Mouse (Mus musculus): ENCODE results near the gene Adam15. TPM values are rescaled to one million over a fixed set of nuclear protein-coding genes. Genes with fewer than 3 reads are reported as not detected.

Gene Adam15
- polyA plus RNA-seq, 2 experiments = 45.9 to 80.4 TPM

DNA sequence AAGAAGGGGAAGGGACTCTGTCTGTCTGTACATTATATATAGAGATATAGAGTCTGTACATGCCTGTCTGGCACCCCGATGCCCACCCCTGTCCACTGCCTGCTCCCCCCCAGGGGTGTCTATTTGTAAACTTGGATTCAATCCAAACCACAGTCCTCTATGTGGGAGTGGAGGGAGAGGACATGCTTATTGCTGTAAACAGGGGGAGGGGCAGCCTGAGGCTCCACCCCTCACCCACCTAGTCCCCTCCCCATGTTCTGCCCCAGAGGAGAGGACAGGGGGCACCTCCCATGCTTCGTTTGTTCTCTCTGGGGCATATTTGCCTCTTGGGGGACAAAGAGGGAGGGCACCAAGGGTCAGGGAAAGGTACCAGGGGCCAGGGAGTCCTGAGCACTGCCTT is 35.0 kb downstream of the Adam15 start:
- H3K4me1 ChIP-seq (ENCODE audit: control insufficient read depth, insufficient read depth, low read length) = peaks cover 32% of the 10 kb centered on the region
- peaks cover 6% of the 10 kb centered on the region; the same call in 1 of the 2 replicates for H3K36me3 ChIP-seq (ENCODE audit: control insufficient read depth, insufficient read depth, low read length)
- H3K4me2 ChIP-seq (replicated peaks; ENCODE audit: low read depth, low read length, severe bottlenecking) = peak overlapping the region; percentile 45; the same call in 1 of the 2 replicates
- peaks cover 10% of the 10 kb centered on the region for H3K27me3 ChIP-seq (ENCODE audit: control insufficient read depth, insufficient read depth, low read length)
- 0 out of 2 replicates have a peak overlapping the region, but pooled peaks have one; percentile 32 for H3K9ac ChIP-seq (ENCODE audit: low read depth, low read length, severe bottlenecking)
- ATAC-seq (ENCODE audit: low FRiP score, low read depth) (no peak), DNase-seq (ENCODE audit: low spot score) (no peak)
- WGBS = 46% methylated on average over 2 of the region's 2 CpGs
- no peak overlapping the region for H3K4me3 ChIP-seq (replicated peaks; ENCODE audit: low read length)
- no peaks in the 10 kb centered on the region for H3K9me3 ChIP-seq (ENCODE audit: control insufficient read depth, low read length)
- H3K27ac ChIP-seq (replicated peaks; ENCODE audit: low read depth, low read length) = no peak overlapping the region
- TF ChIP-seq POLR2A (IDR thresholded peaks at IDR 0.05; ENCODE audit: borderline replicate concordance, extremely low read depth, insufficient read depth, insufficient read length) = no peak

GRCm38 (mm10) chr3:89314340-89314739 is 35.5 kb downstream of the Adam15 start:
- H3K9ac ChIP-seq (ENCODE audit: low read depth, low read length, severe bottlenecking) = no peak overlapping the region
- H3K36me3 ChIP-seq (ENCODE audit: control insufficient read depth, insufficient read depth, low read length) = peaks cover 6% of the 10 kb centered on the region; the same call in 1 of the 2 replicates
- DNase-seq (ENCODE audit: low spot score) (no peak), ATAC-seq (ENCODE audit: low FRiP score, low read depth) (no peak)
- WGBS = 75% methylated on average over 5 of the region's 5 CpGs
- peaks cover 10% of the 10 kb centered on the region for H3K27me3 ChIP-seq (ENCODE audit: control insufficient read depth, insufficient read depth, low read length)
- H3K27ac ChIP-seq (replicated peaks; ENCODE audit: low read depth, low read length) = no peak overlapping the region
- TF ChIP-seq POLR2A (IDR thresholded peaks at IDR 0.05; ENCODE audit: borderline replicate concordance, extremely low read depth, insufficient read depth, insufficient read length) = no peak
- peaks cover 29% of the 10 kb centered on the region for H3K4me1 ChIP-seq (ENCODE audit: control insufficient read depth, insufficient read depth, low read length)
- no peaks in the 10 kb centered on the region for H3K9me3 ChIP-seq (ENCODE audit: control insufficient read depth, low read length)
- no peak overlapping the region for H3K4me3 ChIP-seq (replicated peaks; ENCODE audit: low read length)
- no peak overlapping the region for H3K4me2 ChIP-seq (replicated peaks; ENCODE audit: low read depth, low read length, severe bottlenecking)

DNA sequence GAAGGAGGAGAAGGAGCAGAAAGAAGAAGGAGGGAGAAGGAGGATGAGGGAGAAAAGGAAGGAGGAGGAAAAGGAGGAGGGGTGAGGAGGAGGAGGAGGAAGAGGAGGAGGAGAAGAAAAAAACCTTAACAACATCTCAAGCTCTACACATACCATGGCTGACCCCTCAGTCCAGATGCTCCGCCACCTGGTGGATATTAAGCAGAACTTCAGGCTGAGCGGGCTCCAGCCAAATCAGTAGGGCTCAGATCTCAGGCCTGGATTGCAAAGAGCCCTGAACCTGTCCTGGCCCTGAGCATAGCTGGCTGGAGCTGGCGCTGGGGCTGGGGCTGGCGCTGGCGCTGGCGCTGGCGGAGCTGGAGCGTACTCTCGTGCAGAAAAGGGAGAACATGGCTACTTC is 41.7 kb downstream of the Adam15 start:
- H3K27me3 ChIP-seq (ENCODE audit: control insufficient read depth, insufficient read depth, low read length) = no peaks in the 10 kb centered on the region
- no peak overlapping the region for H3K9ac ChIP-seq (ENCODE audit: low read depth, low read length, severe bottlenecking)
- H3K36me3 ChIP-seq (ENCODE audit: control insufficient read depth, insufficient read depth, low read length) = no peaks in the 10 kb centered on the region
- H3K4me2 ChIP-seq (replicated peaks; ENCODE audit: low read depth, low read length, severe bottlenecking) = no peak overlapping the region
- no peak overlapping the region for H3K4me3 ChIP-seq (replicated peaks; ENCODE audit: low read length)
- peak; percentile 78 for ATAC-seq (ENCODE audit: low FRiP score, low read depth)
- H3K27ac ChIP-seq (replicated peaks; ENCODE audit: low read depth, low read length) = no peak overlapping the region
- H3K9me3 ChIP-seq (ENCODE audit: control insufficient read depth, low read length) = no peaks in the 10 kb centered on the region
- peak; percentile 76 for DNase-seq (ENCODE audit: low spot score)
- peaks cover 5% of the 10 kb centered on the region; the same call in 1 of the 2 replicates for H3K4me1 ChIP-seq (ENCODE audit: control insufficient read depth, insufficient read depth, low read length)
- 9% methylated on average over 9 of the region's 9 CpGs for WGBS
- TF ChIP-seq POLR2A (IDR thresholded peaks at IDR 0.05; ENCODE audit: borderline replicate concordance, extremely low read depth, insufficient read depth, insufficient read length) = no peak

DNA sequence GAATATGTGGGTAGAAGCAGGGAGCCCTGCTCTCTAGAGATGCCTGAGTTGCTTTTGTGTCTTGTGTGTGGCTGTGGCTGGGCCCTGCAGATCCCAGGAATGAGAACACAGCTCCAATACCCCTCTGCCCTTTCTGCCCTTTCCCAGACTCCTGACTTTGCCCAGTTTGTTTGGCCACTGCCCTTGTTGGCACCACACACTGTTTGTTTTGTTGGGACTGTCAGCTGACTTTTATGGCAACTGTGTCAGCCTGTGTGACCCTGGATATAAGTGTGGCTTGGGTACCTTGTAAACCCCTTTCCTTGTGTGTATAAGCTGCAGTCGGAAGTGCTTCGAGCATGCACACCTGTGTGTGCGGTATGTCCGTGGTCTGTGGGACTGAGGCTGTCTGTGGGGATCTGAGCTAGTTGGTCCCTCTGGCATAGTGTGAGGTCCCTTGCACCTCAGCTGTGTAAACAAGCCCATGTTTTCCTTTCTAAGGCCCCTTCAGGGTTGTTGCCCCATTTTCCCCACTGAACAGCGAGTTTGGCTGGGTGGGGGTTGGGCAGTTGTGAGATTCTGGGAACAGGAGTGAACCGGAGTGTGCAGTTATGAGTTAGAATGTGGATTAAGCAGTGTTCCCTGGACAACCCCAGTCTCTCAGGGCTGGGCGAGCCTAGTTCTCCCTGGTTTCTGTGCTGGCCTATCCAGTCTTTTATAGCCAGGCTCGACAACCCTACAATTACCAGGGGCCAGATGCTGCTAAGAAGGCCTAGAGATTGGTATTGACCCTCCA is 44.1 kb downstream of the Adam15 start:
- Histone ChIP-seq H3K4me2 (replicated peaks; ENCODE audit: low read depth, low read length, severe bottlenecking) (no peak overlapping the region), H3K9ac (ENCODE audit: low read depth, low read length, severe bottlenecking) (0 out of 2 replicates have a peak overlapping the region, but pooled peaks have one; percentile 4), H3K36me3 (ENCODE audit: control insufficient read depth, insufficient read depth, low read length) (no peaks in the 10 kb centered on the region), H3K4me1 (ENCODE audit: control insufficient read depth, insufficient read depth, low read length) (peaks cover 5% of the 10 kb centered on the region; the same call in 1 of the 2 replicates), H3K4me3 (replicated peaks; ENCODE audit: low read length) (no peak overlapping the region), H3K27ac (replicated peaks; ENCODE audit: low read depth, low read length) (peak overlapping the region; percentile 15; the same call in 1 of the 2 replicates), H3K9me3 (ENCODE audit: control insufficient read depth, low read length) (no peaks in the 10 kb centered on the region), H3K27me3 (ENCODE audit: control insufficient read depth, insufficient read depth, low read length) (no peaks in the 10 kb centered on the region)
- DNase-seq (ENCODE audit: low spot score) (no peak), ATAC-seq (ENCODE audit: low FRiP score, low read depth) (peak; percentile 31)
- TF ChIP-seq POLR2A (IDR thresholded peaks at IDR 0.05; ENCODE audit: borderline replicate concordance, extremely low read depth, insufficient read depth, insufficient read length) = no peak
- 49% methylated on average over 8 of the region's 8 CpGs for WGBS

- Histone ChIP-seq H3K9me3 (ENCODE audit: control insufficient read depth, low read length) (no peaks in the 10 kb centered on the region), H3K4me1 (ENCODE audit: control insufficient read depth, insufficient read depth, low read length) (peaks cover 5% of the 10 kb centered on the region; the same call in 1 of the 2 replicates), H3K4me2 (replicated peaks; ENCODE audit: low read depth, low read length, severe bottlenecking) (no peak overlapping the region), H3K4me3 (replicated peaks; ENCODE audit: low read length) (no peak overlapping the region), H3K9ac (ENCODE audit: low read depth, low read length, severe bottlenecking) (0 out of 2 replicates have a peak overlapping the region, but pooled peaks have one; percentile 4), H3K27ac (replicated peaks; ENCODE audit: low read depth, low read length) (no peak overlapping the region), H3K27me3 (ENCODE audit: control insufficient read depth, insufficient read depth, low read length) (no peaks in the 10 kb centered on the region), H3K36me3 (ENCODE audit: control insufficient read depth, insufficient read depth, low read length) (no peaks in the 10 kb centered on the region)
- ATAC-seq (ENCODE audit: low FRiP score, low read depth) (no peak), DNase-seq (ENCODE audit: low spot score) (no peak)
- no peak for TF ChIP-seq POLR2A (IDR thresholded peaks at IDR 0.05; ENCODE audit: borderline replicate concordance, extremely low read depth, insufficient read depth, insufficient read length)
- WGBS = 67% methylated on average over 4 of the region's 4 CpGs
Observed at GRCm38 (mm10) chr3:89305105-89305504, 44.7 kb downstream of the Adam15 start.
